Mouse (Mus musculus) frontal cortex, postnatal 25 days (tissue): ENCODE results near the gene Terf2.
"Not testable (repeated sequence)": the region's sequence is repeated elsewhere in the genome, so short reads cannot be mapped to it uniquely, and the experiment has no call there.

Experiments
- DNase-seq, 2 experiments: peaks; one replicate each; pipeline ENCODE4 v3.0.0; 2022; ENCODE audit warnings: low spot score in 2 of 2

Terf2 gene

GRCm38 (mm10) chr8:107062613-107063012 lies 33.7 kb downstream of the Terf2 start:
- DNase-seq, result no peak

GRCm38 (mm10) chr8:107056973-107057369 lies 39.4 kb downstream of the Terf2 start:
- no peak for DNase-seq

GRCm38 (mm10) chr8:107056076-107056972 lies 40.0 kb downstream of the Terf2 start, which contains the start of the genes Cog8 and Nip7:
TSS of gene Cog8 (minus strand) at chr8:107056689.
TSS of gene Nip7 (plus strand) at chr8:107056877.
- DNase-seq, result peak; percentile 89 to 96

GRCm38 (mm10) chr8:107052046-107052445 lies 44.3 kb downstream of the Terf2 start:
- DNase-seq, result no peak

GRCm38 (mm10) chr8:107049480-107049879 lies 46.9 kb downstream of the Terf2 start:
- no peak for DNase-seq

GRCm38 (mm10) chr8:107048061-107048941 lies 48.0 kb downstream of the Terf2 start, which contains the start of gene Pdf:
TSS of gene Pdf (minus strand) at chr8:107048614.
- DNase-seq, result peak; percentile 74 to 76

GRCm38 (mm10) chr8:107046976-107047375 lies 49.4 kb downstream of the Terf2 start:
- no peak for DNase-seq

GRCm38 (mm10) chr8:107045478-107045877 lies 50.9 kb downstream of the Terf2 start:
- DNase-seq, result no peak

- DNase-seq, result no peak
Measured at GRCm38 (mm10) chr8:107040632-107041031, 55.7 kb downstream of the Terf2 start.

GRCm38 (mm10) chr8:107036626-107037025 lies 59.7 kb downstream of the Terf2 start:
- DNase-seq, result no peak

GRCm38 (mm10) chr8:107035641-107036040 lies 60.7 kb downstream of the Terf2 start:
- no peak for DNase-seq

GRCm38 (mm10) chr8:107033609-107034008 lies 62.7 kb downstream of the Terf2 start:
- DNase-seq, result not testable (repeated sequence)

GRCm38 (mm10) chr8:107031577-107032090 lies 64.7 kb downstream of the Terf2 start:
- DNase-seq, result no peak

GRCm38 (mm10) chr8:107030650-107031576 lies 65.4 kb downstream of the Terf2 start, which contains the start of gene Vps4a:
TSS of gene Vps4a (plus strand) at chr8:107031222.
- DNase-seq, result peak; percentile 84 to 92

GRCm38 (mm10) chr8:107030058-107030457 lies 66.3 kb downstream of the Terf2 start:
- no peak for DNase-seq

GRCm38 (mm10) chr8:107029310-107029709 lies 67.0 kb downstream of the Terf2 start:
- no peak for DNase-seq

GRCm38 (mm10) chr8:107023479-107023878 lies 72.9 kb downstream of the Terf2 start:
- DNase-seq, result no peak
